Mouse (Mus musculus): ENCODE results near the gene Golga7b. TPM values are rescaled to one million over a fixed set of nuclear protein-coding genes. Genes with fewer than 3 reads are reported as not detected.

Gene Golga7b
- polyA plus RNA-seq, 2 experiments = 0.11 TPM; not detected in 1

DNA sequence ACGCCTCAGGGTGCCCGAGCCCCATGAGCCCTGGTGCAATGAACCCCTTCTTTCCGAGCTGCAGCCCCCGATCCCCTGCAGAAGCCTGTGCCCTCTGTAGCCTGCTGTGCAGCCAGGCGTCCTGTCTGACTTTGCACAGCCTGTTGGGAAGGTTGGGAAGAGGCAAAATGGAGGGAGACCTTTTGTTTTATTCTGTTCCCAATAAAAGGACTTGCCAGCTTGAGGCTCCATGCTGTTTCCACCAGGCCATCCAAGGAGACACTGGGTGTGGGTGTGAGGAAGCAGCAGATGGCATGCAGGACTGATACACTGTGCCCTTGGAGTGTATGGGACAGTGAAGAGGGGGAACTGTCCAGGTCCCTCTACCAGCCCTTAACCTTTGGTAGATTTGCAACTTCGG lies 22.7 kb downstream of the Golga7b start:
- Histone ChIP-seq H3K4me3 (replicated peaks; ENCODE audit: low read length) (no peak overlapping the region), H3K9ac (ENCODE audit: low read depth, low read length, severe bottlenecking) (no peak overlapping the region), H3K27me3 (ENCODE audit: control insufficient read depth, insufficient read depth, low read length) (no peaks in the 10 kb centered on the region), H3K36me3 (ENCODE audit: control insufficient read depth, insufficient read depth, low read length) (no peaks in the 10 kb centered on the region), H3K4me2 (replicated peaks; ENCODE audit: low read depth, low read length, severe bottlenecking) (no peak overlapping the region), H3K4me1 (ENCODE audit: control insufficient read depth, insufficient read depth, low read length) (peaks cover 3% of the 10 kb centered on the region; the same call in 1 of the 2 replicates), H3K9me3 (ENCODE audit: control insufficient read depth, low read length) (no peaks in the 10 kb centered on the region), H3K27ac (replicated peaks; ENCODE audit: low read depth, low read length) (no peak overlapping the region)
- no peak for DNase-seq (ENCODE audit: low spot score)
- no peak for TF ChIP-seq POLR2A (IDR thresholded peaks at IDR 0.05; ENCODE audit: borderline replicate concordance, extremely low read depth, insufficient read depth, insufficient read length)
- 68% methylated on average over 6 of the region's 6 CpGs for WGBS
- no peak for ATAC-seq (ENCODE audit: low FRiP score, low read depth)

DNA sequence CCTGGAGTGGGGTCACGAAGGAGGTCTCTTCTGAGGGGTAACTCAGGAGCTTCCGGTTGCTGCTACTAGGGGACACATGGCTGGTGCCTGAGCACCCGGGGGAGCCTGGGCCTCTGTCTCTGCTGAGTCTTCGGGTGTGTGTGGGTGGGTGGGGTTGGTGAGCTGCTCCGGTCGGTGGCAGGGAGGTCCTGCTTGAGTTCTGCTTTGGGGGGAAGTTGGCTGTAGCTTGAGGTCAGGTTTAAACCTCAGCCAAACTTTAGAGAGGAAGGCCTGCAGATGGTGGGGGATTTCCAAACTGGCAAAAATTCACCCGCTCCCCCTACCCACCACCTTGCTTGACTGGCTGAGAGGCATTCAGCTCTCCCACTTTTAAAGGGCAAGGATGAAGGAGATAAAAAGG lies 23.8 kb downstream of the Golga7b start:
- Histone ChIP-seq H3K27ac (replicated peaks; ENCODE audit: low read depth, low read length) (no peak overlapping the region), H3K36me3 (ENCODE audit: control insufficient read depth, insufficient read depth, low read length) (no peaks in the 10 kb centered on the region), H3K4me2 (replicated peaks; ENCODE audit: low read depth, low read length, severe bottlenecking) (no peak overlapping the region), H3K4me1 (ENCODE audit: control insufficient read depth, insufficient read depth, low read length) (peaks cover 3% of the 10 kb centered on the region; the same call in 1 of the 2 replicates), H3K9me3 (ENCODE audit: control insufficient read depth, low read length) (no peaks in the 10 kb centered on the region), H3K9ac (ENCODE audit: low read depth, low read length, severe bottlenecking) (no peak overlapping the region), H3K27me3 (ENCODE audit: control insufficient read depth, insufficient read depth, low read length) (no peaks in the 10 kb centered on the region), H3K4me3 (replicated peaks; ENCODE audit: low read length) (no peak overlapping the region)
- no peak for TF ChIP-seq POLR2A (IDR thresholded peaks at IDR 0.05; ENCODE audit: borderline replicate concordance, extremely low read depth, insufficient read depth, insufficient read length)
- no peak for DNase-seq (ENCODE audit: low spot score)
- ATAC-seq (ENCODE audit: low FRiP score, low read depth) = no peak
- 69% methylated on average over 7 of the region's 7 CpGs for WGBS

- Histone ChIP-seq H3K27ac (replicated peaks; ENCODE audit: low read depth, low read length) (no peak overlapping the region), H3K36me3 (ENCODE audit: control insufficient read depth, insufficient read depth, low read length) (no peaks in the 10 kb centered on the region), H3K4me1 (ENCODE audit: control insufficient read depth, insufficient read depth, low read length) (peaks cover 3% of the 10 kb centered on the region; the same call in 1 of the 2 replicates), H3K27me3 (ENCODE audit: control insufficient read depth, insufficient read depth, low read length) (no peaks in the 10 kb centered on the region), H3K4me2 (replicated peaks; ENCODE audit: low read depth, low read length, severe bottlenecking) (no peak overlapping the region), H3K9me3 (ENCODE audit: control insufficient read depth, low read length) (no peaks in the 10 kb centered on the region), H3K4me3 (replicated peaks; ENCODE audit: low read length) (no peak overlapping the region), H3K9ac (ENCODE audit: low read depth, low read length, severe bottlenecking) (no peak overlapping the region)
- TF ChIP-seq POLR2A (IDR thresholded peaks at IDR 0.05; ENCODE audit: borderline replicate concordance, extremely low read depth, insufficient read depth, insufficient read length) = no peak
- DNase-seq (ENCODE audit: low spot score) (peak; percentile 67), ATAC-seq (ENCODE audit: low FRiP score, low read depth) (no peak)
- 40% methylated on average over 14 of the region's 14 CpGs for WGBS
Measured at GRCm38 (mm10) chr19:42272003-42272963, 24.9 kb downstream of the Golga7b start.

- ATAC-seq (ENCODE audit: low FRiP score, low read depth) (no peak), DNase-seq (ENCODE audit: low spot score) (no peak)
- no peak for TF ChIP-seq POLR2A (IDR thresholded peaks at IDR 0.05; ENCODE audit: borderline replicate concordance, extremely low read depth, insufficient read depth, insufficient read length)
- no peak overlapping the region for H3K9ac ChIP-seq (ENCODE audit: low read depth, low read length, severe bottlenecking)
- H3K4me3 ChIP-seq (replicated peaks; ENCODE audit: low read length) = no peak overlapping the region
- H3K27me3 ChIP-seq (ENCODE audit: control insufficient read depth, insufficient read depth, low read length) = no peaks in the 10 kb centered on the region
- no peaks in the 10 kb centered on the region for H3K9me3 ChIP-seq (ENCODE audit: control insufficient read depth, low read length)
- no peak overlapping the region for H3K4me2 ChIP-seq (replicated peaks; ENCODE audit: low read depth, low read length, severe bottlenecking)
- H3K4me1 ChIP-seq (ENCODE audit: control insufficient read depth, insufficient read depth, low read length) = no peaks in the 10 kb centered on the region
- WGBS = 75% methylated on average over 6 of the region's 6 CpGs
- no peaks in the 10 kb centered on the region for H3K36me3 ChIP-seq (ENCODE audit: control insufficient read depth, insufficient read depth, low read length)
- H3K27ac ChIP-seq (replicated peaks; ENCODE audit: low read depth, low read length) = no peak overlapping the region
Measured at GRCm38 (mm10) chr19:42277288-42277687, 29.9 kb downstream of the Golga7b start.

DNA sequence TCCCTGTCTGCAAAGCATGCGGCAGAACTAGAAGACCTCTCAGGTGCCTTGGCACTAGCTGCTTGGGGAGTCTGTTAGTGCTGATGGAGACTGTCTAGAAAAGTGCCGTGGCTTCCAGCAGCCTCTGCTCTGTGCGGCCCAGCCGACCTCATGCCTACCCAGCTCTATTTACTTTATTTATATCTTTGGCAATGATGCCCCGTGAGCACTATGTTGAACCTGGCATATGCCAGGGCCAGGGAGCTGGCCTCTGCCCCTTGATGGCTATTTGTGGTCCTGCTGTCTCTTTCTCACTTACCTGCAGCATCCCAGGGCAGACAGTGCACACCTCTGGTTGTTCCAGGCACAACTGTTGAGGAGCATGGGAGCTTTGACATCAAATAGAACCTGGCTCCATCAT lies 31.1 kb downstream of the Golga7b start:
- no peak for TF ChIP-seq POLR2A (IDR thresholded peaks at IDR 0.05; ENCODE audit: borderline replicate concordance, extremely low read depth, insufficient read depth, insufficient read length)
- Histone ChIP-seq H3K36me3 (ENCODE audit: control insufficient read depth, insufficient read depth, low read length) (no peaks in the 10 kb centered on the region), H3K27ac (replicated peaks; ENCODE audit: low read depth, low read length) (no peak overlapping the region), H3K4me2 (replicated peaks; ENCODE audit: low read depth, low read length, severe bottlenecking) (no peak overlapping the region), H3K4me1 (ENCODE audit: control insufficient read depth, insufficient read depth, low read length) (no peaks in the 10 kb centered on the region), H3K4me3 (replicated peaks; ENCODE audit: low read length) (no peak overlapping the region), H3K9me3 (ENCODE audit: control insufficient read depth, low read length) (no peaks in the 10 kb centered on the region), H3K27me3 (ENCODE audit: control insufficient read depth, insufficient read depth, low read length) (no peaks in the 10 kb centered on the region), H3K9ac (ENCODE audit: low read depth, low read length, severe bottlenecking) (no peak overlapping the region)
- 78% methylated on average over 5 of the region's 5 CpGs for WGBS
- DNase-seq (ENCODE audit: low spot score) (no peak), ATAC-seq (ENCODE audit: low FRiP score, low read depth) (no peak)
